Mouse (Mus musculus) cerebellum, adult 2 months (tissue): Measurements from ENCODE around the gene Hyal2.

Experiments
- CTCF ChIP-seq: fragments of 200-500 bp; IDR thresholded peaks from 2 replicates; pipeline ENCODE4 v1.5.1; 2011; ENCODE audit warnings: low read depth, mild to moderate bottlenecking, control low read depth, low read length, moderate library complexity, borderline replicate concordance; ENCODE audit not compliant: insufficient read depth
- POLR2A ChIP-seq: fragments of 200-500 bp; IDR thresholded peaks from 2 replicates; pipeline ENCODE4 v1.6.1; 2011; ENCODE audit warnings: low read length, control low read depth, borderline replicate concordance; ENCODE audit not compliant: insufficient read depth

DNA sequence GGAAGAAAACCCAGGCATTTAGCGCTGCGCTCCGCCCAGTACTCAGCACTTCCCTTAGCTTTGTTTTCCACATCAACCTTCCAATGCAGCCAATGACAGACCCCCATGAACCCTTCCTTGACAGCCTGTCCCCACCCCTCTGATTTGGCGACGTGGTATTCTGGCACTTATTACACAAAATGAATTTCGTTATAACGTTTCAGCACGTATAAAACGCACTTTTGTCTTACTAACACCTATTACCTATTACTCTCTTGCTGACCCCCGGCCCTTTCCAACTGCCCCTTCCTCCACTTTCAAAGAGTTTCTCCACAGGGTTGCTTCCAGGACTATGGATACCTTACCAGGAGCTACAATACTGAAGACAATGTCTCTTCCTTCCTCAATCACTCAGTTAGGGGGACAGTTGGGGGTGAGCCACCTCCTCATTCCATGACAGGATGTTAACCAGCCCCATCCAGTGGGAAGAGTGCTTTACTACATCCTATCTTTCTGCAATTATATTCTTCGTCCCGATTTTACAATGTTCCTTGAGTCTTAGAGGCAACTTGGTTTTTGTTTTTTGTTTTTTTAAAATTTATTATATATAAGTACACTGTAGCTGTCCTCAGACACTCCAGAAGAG is 45.3 kb downstream of the Hyal2 start:
- TF ChIP-seq CTCF (no peak), POLR2A (no peak)
